Mouse (Mus musculus): ENCODE results near the gene Noxred1. TPM values are rescaled to one million over a fixed set of nuclear protein-coding genes. Genes with fewer than 3 reads are reported as not detected.

The Noxred1 gene
- total and polyA plus RNA-seq, 3 experiments, result 0.17 to 0.19 TPM; not detected in 1

DNA sequence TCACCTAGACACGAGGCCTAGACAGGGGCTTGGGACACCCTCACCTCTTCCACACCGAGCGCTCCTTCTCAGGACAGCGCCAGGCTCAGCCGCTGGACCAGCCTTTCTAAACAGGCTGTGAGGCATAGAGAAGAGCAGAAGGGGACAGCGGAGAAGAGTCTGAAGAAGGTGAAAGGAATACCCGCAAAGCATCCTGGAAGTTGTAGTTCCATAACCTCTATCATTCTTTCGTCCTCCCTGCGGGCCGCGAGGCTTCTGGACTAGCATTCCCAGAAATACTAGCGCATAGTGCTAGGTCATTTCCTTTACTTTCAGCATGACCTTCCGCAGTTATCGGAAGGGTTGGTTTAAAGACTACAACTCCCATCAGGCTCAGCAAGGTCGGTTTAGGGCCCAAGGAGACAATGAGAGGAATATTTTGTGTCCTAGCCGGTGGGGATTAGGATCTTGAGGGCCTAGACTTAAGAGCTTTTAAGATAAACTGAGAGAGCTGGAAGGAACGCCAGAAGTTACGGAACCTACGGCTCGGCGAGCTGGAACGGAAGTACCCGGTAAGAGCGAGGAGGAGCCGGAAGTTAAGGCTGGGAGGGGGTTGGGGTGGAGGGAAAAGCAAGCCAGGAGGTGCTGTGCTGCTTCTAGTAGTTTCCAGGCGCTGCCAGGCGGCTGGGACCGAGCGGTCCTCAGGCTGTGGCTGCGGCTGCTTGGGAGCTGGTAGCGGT lies 27.7 kb upstream of the Noxred1 start, which contains the start of the genes Vipas39 and Ahsa1 (continued):
- peak; percentile 97 for TF ChIP-seq POLR2A (IDR thresholded peaks at IDR 0.05; ENCODE audit: control insufficient read depth in 1 of 2, insufficient read depth in 1 of 2, low read depth in 1 of 2, low read length in 2 of 2, poor library complexity in 1 of 2)
- TF ChIP-seq MEF2A (IDR thresholded peaks at IDR 0.05; ENCODE audit: extremely low read depth, insufficient replicate concordance, low read depth, low read length, poor library complexity, severe bottlenecking), result no peak
- TF ChIP-seq EP300 (IDR thresholded peaks at IDR 0.05; ENCODE audit: low read depth in 1 of 2, low read length in 2 of 2), result no peak

DNA sequence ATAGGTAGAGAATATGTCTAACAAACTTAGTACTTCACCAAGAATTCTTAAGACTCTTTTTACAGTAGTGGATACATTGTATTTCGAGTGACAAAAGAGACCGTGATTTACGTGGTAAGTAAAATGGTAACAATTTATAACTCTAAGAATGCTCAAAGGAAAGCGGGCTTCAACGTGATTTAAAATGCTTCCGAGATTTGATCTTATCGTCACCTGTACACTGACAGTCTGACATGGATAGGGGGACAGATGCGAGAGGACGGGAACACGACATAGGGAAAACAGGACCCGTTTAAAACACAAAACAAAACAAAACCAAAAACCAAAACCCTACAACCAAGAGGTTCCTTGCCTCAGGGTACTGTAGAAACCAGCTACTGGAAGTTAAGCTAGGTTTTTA lies 26.9 kb upstream of the Noxred1 start:
- Histone ChIP-seq H3K4me3 (ENCODE audit: control insufficient read depth in 1 of 2, insufficient read depth in 1 of 2, low read depth in 2 of 2, low read length in 2 of 2) (peak overlapping the region; percentile 68 to 90), H3K36me3 (ENCODE audit: control insufficient read depth in 1 of 2, insufficient read depth in 2 of 2, low read length in 2 of 2) (peaks cover 12 to 16% of the 10 kb centered on the region in 2 experiments), H3K9ac (ENCODE audit: control insufficient read depth, low read depth, low read length, poor library complexity, severe bottlenecking) (peak overlapping the region; percentile 79), H3K79me2 (ENCODE audit: control insufficient read depth, insufficient read depth, low read length, poor library complexity) (peaks cover 23% of the 10 kb centered on the region), H3K27ac (ENCODE audit: control insufficient read depth, low read depth, low read length) (no peak overlapping the region), H3K27me3 (ENCODE audit: control insufficient read depth in 1 of 2, insufficient read depth in 2 of 2, low read length in 2 of 2) (no peaks in the 10 kb centered on the region), H3K9me3 (replicated peaks; ENCODE audit: insufficient read depth, low read length) (no peaks in the 10 kb centered on the region), H3K4me1 (ENCODE audit: control insufficient read depth in 1 of 2, insufficient read depth in 2 of 2, low read length in 2 of 2) (peaks cover 0 to 7% of the 10 kb centered on the region in 2 experiments; a peak in 3 of 4 replicates)
- DNase-seq (ENCODE audit: low read depth, low spot score), result no peak
- TF ChIP-seq RCOR1 (IDR thresholded peaks at IDR 0.05; ENCODE audit: low read depth, low read length) (peak; percentile 74), ETS1 (IDR thresholded peaks at IDR 0.05; ENCODE audit: low read depth, low read length) (no peak), GATA1 (IDR thresholded peaks at IDR 0.05; ENCODE audit: low read depth, low read length) (0 out of 2 replicates have a peak, but pooled peaks have one; percentile 18), MAX (IDR thresholded peaks at IDR 0.05; ENCODE audit: low read length) (no peak), TAL1 (IDR thresholded peaks at IDR 0.05; ENCODE audit: low read length) (no peak), CTCF (IDR thresholded peaks at IDR 0.05 in 2 of 3, conservative IDR thresholded peaks at IDR 0.05 in 1 of 3; ENCODE audit: control insufficient read depth in 1 of 3, insufficient read depth in 1 of 3, low read depth in 2 of 3, low read length in 3 of 3, poor library complexity in 1 of 3, severe bottlenecking in 1 of 3) (no peak), ZNF384 (IDR thresholded peaks at IDR 0.05; ENCODE audit: low read depth, low read length) (no peak)

- H3K27ac ChIP-seq (ENCODE audit: control insufficient read depth, low read depth, low read length), result no peak overlapping the region
- no peaks in the 10 kb centered on the region for H3K27me3 ChIP-seq (ENCODE audit: control insufficient read depth in 1 of 2, insufficient read depth in 2 of 2, low read length in 2 of 2)
- H3K36me3 ChIP-seq (ENCODE audit: control insufficient read depth in 1 of 2, insufficient read depth in 2 of 2, low read length in 2 of 2), result peaks cover 0 to 3% of the 10 kb centered on the region in 2 experiments; a peak in 1 of 4 replicates
- TF ChIP-seq E2F4 (IDR thresholded peaks at IDR 0.05; ENCODE audit: borderline replicate concordance, low read depth, low read length) (no peak), POLR2A (IDR thresholded peaks at IDR 0.05; ENCODE audit: control insufficient read depth in 1 of 2, insufficient read depth in 1 of 2, low read depth in 1 of 2, low read length in 2 of 2, poor library complexity in 1 of 2) (no peak), MAZ (IDR thresholded peaks at IDR 0.05; ENCODE audit: low read depth, low read length) (no peak), MAX (IDR thresholded peaks at IDR 0.05; ENCODE audit: low read length) (no peak), MXI1 (IDR thresholded peaks at IDR 0.05; ENCODE audit: low read depth, low read length) (no peak), ZKSCAN1 (IDR thresholded peaks at IDR 0.05; ENCODE audit: low read depth, low read length) (no peak), CTCF (IDR thresholded peaks at IDR 0.05 in 2 of 3, conservative IDR thresholded peaks at IDR 0.05 in 1 of 3; ENCODE audit: control insufficient read depth in 1 of 3, insufficient read depth in 1 of 3, low read depth in 2 of 3, low read length in 3 of 3, poor library complexity in 1 of 3, severe bottlenecking in 1 of 3) (no peak), BHLHE40 (IDR thresholded peaks at IDR 0.05; ENCODE audit: borderline replicate concordance, low read depth, low read length) (no peak), CHD1 (IDR thresholded peaks at IDR 0.05; ENCODE audit: low read depth, low read length) (no peak), RAD21 (IDR thresholded peaks at IDR 0.05; ENCODE audit: low read depth, low read length) (no peak), JUND (IDR thresholded peaks at IDR 0.05; ENCODE audit: low read depth, low read length) (no peak), MYC (IDR thresholded peaks at IDR 0.05; ENCODE audit: low read depth, low read length) (no peak)
- H3K4me1 ChIP-seq (ENCODE audit: control insufficient read depth in 1 of 2, insufficient read depth in 2 of 2, low read length in 2 of 2), result no peaks in the 10 kb centered on the region
- no peaks in the 10 kb centered on the region for H3K79me2 ChIP-seq (ENCODE audit: control insufficient read depth, insufficient read depth, low read length, poor library complexity)
- H3K4me3 ChIP-seq (ENCODE audit: control insufficient read depth in 1 of 2, insufficient read depth in 1 of 2, low read depth in 2 of 2, low read length in 2 of 2), result no peak overlapping the region
- DNase-seq (ENCODE audit: low read depth, low spot score), result no peak
- no peaks in the 10 kb centered on the region for H3K9me3 ChIP-seq (replicated peaks; ENCODE audit: insufficient read depth, low read length)
- H3K9ac ChIP-seq (ENCODE audit: control insufficient read depth, low read depth, low read length, poor library complexity, severe bottlenecking), result no peak overlapping the region
Observed at GRCm38 (mm10) chr12:87260562-87260961, 22.0 kb upstream of the Noxred1 start.
